Mouse (Mus musculus) liver, embryonic 18 days (tissue): ENCODE data around the gene Rims1. TPM values are rescaled to one million over a fixed set of nuclear protein-coding genes. Genes with fewer than 3 reads are reported as not detected.

Experiments used
- polyA plus RNA-seq: library from polyadenylated mRNA; depleted of rRNA; stranded (reverse); fragments of >200 nt; gene quantifications from 2 replicates; pipeline ENCODE4 v1.2.3, GENCODE M21; 2012; rRNA removed

The Rims1 gene
- 0.02 TPM in 1 of 2 replicates, not detected in the other for polyA plus RNA-seq

DNA sequence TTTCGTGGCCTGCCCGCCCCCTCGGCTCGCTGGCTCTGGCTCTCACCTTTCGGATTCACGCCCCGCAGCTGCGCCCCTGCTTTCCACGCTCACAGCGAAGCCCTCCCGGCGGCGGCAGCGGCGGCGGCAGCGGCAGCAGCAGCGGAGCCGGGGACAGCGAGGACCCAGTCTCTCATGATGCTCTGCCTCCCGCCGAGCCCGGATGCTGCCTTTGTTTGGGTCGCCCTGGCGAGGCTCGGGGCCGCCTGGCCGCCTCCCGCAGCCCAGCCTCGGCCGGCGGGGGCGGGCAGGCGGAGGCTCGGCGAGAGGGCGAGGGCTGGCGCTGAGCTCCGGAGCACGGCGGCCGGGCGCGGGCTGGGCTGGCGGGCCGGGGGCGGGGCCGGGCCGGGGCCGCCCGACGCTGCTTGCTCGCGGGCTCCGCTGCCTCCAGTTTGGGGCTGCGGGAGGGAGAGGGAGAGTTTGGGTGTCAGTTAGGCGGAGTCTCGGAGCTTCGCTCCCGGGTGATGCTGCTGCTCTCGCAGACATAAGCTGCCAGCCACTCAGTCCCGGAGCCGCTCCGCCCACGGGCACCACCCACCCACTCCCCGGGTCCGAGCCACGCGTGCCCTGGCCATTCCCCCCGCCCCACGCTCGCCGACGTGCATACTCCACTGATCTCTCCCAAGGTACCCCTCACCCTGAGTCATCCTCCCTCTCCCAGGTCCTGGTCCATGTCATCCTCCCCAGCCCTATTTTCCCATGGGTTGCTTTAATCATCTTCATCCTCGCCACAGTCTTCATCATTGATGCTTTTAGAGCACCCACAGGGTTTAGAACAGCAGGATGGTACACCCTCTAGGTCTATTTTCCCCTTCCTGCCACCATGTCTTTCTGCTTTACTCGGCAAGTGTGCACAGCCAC is at the start of gene Rims1:
Rims1 (minus strand) TSS at position 269 of the 900 bp plus-strand sequence.

